Mouse (Mus musculus) heart, postnatal 10 days (tissue): ENCODE results near the gene H2-Oa. TPM values are rescaled to one million over a fixed set of nuclear protein-coding genes. Genes with fewer than 3 reads are reported as not detected.
A peak's percentile ranks its signal among the peaks of the same experiment; 100 is the strongest.
"Not testable (repeated sequence)": the region's sequence is repeated elsewhere in the genome, so short reads cannot be mapped to it uniquely, and the experiment has no call there.

Experiments
- DNase-seq, 2 experiments: peaks; one replicate each; pipeline ENCODE4 v3.0.0; 2021
- intact Hi-C: fragments of 180-260 bp; cut with DNase I; formaldehyde crosslinking; loops from one replicate; pipeline ENCODE4 v1.15.1; 2025
- total RNA-seq, 2 experiments: library from RNA; stranded (reverse); gene quantifications; 2 replicates each; pipeline ENCODE4 v1.2.3; 2021

Gene H2-Oa
- total RNA-seq, 2 experiments from 2014 or later = 0.31 TPM; not detected in 1

DNA sequence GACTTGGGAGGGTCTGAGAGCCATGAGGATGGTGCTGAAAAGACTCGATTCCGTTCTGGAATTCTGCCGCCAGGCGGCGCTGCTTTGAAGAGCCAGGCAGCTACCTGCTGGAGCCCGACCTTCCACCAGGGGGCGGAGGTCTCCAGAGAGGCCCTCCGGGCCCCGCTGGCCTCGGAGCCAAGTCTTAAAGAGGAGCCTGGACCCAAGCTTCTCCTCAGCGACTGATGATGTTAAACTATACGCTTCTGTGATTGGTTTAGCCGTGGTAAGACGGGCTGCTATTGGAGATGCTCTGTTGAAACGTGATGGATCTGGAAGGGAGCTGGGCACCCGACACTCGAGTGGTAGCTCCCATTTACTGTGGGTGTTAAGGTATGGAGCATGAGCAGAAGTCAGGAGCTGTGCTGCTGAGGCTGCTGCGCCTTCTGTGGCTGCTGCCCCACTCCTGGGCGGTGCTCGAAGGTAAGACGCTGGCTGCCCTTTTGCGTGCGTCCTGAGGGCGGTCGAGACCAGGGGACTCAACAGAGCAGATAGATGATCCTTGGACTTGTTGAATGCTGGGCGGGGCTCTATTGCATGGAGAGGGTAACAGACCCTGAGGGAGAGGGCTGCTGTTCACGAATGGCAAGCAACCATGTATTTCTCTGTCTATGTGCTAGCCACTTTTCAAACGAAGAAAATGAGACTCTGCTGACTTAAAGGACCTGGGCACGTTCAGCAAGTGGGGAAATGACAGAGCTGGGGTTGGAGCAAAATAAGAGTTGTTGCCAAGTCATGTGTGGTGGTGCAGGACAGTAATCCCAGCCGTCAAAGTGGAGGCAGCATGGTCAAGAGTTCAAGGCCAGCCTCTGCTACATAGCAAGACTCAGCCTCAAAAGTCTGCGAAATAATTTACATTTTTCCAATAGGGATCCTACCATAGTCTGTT, 43.4 kb downstream of the H2-Oa start:
- intact Hi-C loops = loop anchor here (1.0 to 2.0 kb wide), 2 partner anchors 35 kb away; no protein-coding TSS in a partner anchor
- peak; percentile 99 to 100 for DNase-seq

DNA sequence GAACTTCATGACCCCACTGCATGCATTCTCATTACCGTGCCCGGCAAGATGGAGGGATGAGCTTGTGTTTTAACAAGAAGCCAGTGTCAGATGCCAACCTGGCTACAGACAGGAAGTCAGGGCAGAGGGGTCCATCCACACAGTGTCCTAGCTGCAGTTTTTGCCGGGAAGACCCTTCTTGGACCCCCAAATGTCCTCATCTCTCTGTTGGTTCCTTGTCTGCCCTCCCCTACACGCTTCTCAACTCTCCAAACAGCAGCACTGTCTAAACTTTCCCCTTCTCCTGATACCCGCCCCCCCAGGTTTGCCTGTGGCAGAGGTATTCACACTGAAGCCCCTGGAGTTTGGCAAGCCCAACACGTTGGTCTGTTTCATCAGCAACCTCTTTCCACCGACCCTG, 45.5 kb downstream of the H2-Oa start:
- DNase-seq = no peak
- intact Hi-C loops = no loop called here

DNA sequence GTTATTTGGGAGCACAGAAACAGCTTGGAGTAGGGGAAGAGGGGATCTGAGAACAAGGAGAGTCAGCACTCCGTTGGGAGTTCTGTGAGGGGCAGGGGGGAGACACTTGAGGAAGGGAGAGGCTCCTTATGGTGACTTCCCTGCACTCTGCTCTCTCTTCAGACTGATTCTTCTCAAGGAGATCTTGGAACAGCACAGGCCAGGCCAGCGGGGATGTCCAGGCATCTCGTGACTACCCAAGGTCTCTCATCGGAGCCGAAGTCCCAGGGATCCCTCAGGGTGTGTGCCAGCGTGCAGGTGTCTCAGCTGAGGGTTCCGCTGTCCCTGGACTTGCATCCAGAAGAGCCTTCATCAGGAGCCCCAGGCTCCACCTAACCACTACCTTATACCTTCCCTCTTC, 46.5 kb downstream of the H2-Oa start:
- peak in 1 of 2 experiments; percentile 3 for DNase-seq
- intact Hi-C loops = no loop called here

DNA sequence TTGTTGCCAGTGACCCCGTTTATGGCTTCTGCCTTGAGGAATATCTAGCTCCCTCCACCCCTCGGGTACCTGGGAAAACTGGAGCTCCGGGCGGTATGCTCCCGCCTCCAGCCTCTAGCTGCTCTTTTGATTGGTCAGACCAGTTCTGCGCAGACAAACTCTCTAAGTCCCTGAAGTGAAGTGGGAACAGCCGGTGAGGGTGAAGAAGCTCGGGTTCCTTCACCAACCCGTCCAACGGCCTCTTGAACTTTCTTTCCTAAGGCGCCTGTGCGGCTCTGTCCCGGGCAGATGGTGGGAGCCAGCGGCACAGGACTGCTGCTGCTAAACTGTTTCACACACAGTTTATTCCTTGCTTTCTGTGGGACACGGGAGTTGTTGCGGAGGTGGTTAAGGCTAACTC, 47.3 kb downstream of the H2-Oa start:
- intact Hi-C loops = no loop called here

DNA sequence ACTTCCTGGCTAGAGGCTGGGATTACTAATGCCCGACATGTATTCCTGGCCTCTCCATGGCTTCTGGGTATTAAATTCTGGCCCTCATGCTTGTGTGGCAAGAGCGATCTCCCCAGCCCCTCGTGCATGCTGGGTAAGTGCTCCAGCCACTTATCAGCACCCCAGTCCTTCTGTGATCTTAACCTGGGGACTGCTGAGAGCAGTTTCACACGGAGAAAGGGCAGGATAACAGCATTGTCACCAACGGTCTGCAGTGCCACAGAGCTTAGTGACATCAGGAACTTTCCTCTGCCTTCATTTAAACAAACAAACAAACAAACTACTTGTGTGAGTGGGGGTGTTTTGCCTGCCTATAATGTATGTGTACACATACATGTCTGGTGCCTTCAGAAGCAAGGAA, 48.1 kb downstream of the H2-Oa start:
- intact Hi-C loops = loop anchor here (10.0 kb wide), 1 partner anchor 415 kb away; no protein-coding TSS in a partner anchor
- DNase-seq = no peak

More for the DNA sequence above, 47.3 kb downstream of the H2-Oa start:
- DNase-seq = peak; percentile 16 to 51

DNA sequence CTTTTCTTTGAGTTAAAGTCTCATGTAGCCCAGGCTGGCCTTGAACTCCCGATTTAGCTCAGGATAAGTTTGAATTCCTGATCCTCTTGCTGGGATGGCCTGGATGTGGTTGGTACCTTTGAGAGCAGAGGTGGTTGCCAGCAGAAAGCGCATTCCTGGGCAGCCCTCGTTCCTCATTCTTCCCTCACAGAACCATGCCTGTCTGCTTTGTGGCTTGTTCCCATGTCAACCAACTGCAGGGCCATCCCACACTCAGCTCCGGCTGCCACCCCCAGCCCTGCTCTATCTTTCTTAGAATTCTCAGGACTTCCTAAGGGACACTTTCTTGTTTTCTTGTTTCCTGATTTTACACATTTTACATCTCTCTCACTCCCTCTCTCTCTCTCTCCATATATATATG, 49.3 kb downstream of the H2-Oa start:
- no peak for DNase-seq
- intact Hi-C loops = loop anchor here (10.0 kb wide), 1 partner anchor 413 kb away; no protein-coding TSS in a partner anchor

DNA sequence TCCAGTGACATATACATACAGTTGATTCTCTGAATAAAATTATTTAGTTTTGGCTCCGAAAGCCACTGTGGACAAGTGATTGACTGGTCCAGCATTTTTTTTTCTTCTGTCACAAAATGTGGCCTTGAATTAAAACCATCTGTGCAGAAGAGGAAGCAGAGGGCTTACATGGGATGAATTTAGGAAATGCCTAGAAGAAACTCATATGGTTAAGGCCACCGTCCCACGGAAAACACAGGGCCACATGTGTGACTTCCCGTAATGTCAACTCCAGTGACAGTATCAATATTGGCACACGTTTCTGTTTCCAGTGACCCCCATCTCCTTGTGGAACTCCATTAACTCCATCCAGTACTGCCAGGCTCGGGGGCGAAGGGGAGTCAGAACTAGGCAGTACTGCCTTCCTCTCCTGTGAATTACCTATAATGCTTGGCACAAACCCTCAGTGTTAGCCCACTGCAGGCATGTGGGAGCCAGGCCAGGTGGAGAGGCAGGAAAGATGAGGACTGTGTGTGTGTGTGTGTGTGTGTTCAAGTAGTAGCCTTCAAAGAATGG, 50.4 kb downstream of the H2-Oa start:
- no peak for DNase-seq
- intact Hi-C loops = loop anchor here (10.0 kb wide), 1 partner anchor 412 kb away; no protein-coding TSS in a partner anchor

DNA sequence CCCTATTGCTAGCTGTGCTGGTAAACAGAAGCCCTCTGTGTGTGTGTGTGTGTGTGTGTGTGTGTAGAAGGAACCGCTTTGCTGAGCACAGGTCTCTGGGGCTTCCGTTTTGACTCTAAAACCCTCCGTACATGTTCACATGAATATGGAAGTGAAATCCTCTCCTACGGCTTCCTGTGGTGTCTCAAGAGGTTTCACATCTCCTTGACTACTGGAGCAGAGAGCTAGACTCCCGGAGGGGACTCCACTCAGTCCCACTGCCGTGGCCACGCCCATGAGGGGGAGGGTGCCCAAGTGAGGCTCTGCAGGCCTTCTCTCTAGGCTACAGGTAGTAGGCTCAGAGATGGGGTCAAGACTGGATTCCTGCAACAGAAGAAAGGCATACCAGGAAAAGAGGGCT, 50.9 kb downstream of the H2-Oa start, which contains the start of gene H2-DMb2:
Gene H2-DMb2, plus strand, starts transcription at position 275 of the 400 bp plus-strand sequence.
- DNase-seq = peak; percentile 70 to 73
- intact Hi-C loops = loop anchor here (10.0 kb wide), 1 partner anchor 412 kb away; no protein-coding TSS in a partner anchor

DNA sequence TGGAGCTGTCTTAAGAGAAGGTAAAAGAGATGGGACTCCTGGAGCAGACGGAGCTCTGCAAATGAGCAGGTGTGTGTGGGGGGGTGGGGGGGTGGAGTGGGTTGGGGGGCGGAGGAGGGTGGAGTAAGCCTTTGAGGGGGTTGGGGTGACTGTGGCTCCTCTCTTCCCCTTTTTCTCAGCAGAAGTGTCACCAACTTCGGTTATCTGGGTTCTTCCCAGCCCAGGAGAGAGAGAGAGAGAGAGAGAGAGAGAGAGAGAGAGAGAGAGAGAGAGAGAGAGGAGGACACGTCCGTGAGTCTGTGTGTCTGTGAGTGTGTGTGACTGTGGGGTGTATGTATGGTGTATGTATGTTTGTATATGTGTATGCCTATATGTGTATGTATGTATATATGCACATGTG, 51.3 kb downstream of the H2-Oa start:
- intact Hi-C loops = loop anchor here (10.0 kb wide), 1 partner anchor 411 kb away; no protein-coding TSS in a partner anchor

DNA sequence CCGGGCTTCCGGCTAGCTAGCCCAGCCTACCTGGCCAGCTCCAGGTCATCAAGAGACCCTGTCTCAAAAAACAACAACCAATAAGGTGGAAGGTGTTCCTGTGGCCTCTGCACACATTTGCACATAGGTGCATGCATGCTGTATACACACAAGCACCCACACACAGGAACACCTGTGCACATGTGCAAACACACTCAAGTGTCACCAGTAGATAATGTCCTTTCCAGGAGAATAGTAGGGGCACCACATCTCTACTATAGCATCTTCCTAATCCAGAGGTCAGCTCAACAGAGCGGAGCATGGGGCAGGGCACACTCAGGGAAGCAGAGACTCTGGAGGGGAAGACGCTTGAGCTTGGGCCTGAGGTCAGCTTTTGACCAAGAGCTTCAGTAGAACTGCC, 52.1 kb downstream of the H2-Oa start:
- intact Hi-C loops = loop anchor here (10.0 kb wide), 1 partner anchor 411 kb away; no protein-coding TSS in a partner anchor
- DNase-seq = not testable (repeated sequence)

More for the DNA sequence above, 51.3 kb downstream of the H2-Oa start:
- DNase-seq = no peak

Other genes starting within 250 kb of the H2-Oa start
- gene Cd320, start 249.2 kb upstream of the H2-Oa start, total RNA-seq = 10 to 100 TPM; 19.7 to 22.9 TPM
- not detected for gene Gm7029, start 218.5 kb upstream of the H2-Oa start, total RNA-seq
- gene Kifc1, start 201.7 kb upstream of the H2-Oa start, total RNA-seq = 10 to 100 TPM; 12.6 to 13.8 TPM
- gene Platr17, start 187.2 kb upstream of the H2-Oa start, total RNA-seq = not detected
- gene Daxx, start 182.9 kb upstream of the H2-Oa start, total RNA-seq = 10 to 100 TPM; 16.9 to 18.3 TPM
- gene Tapbp, start 176.4 kb upstream of the H2-Oa start, total RNA-seq = 10 to 100 TPM; 85.4 to 98.6 TPM
- gene Zbtb22, start 176.4 kb upstream of the H2-Oa start, total RNA-seq = 10 to 100 TPM; 29.4 to 33.0 TPM
- gene Rgl2, start 162.8 kb upstream of the H2-Oa start, total RNA-seq = 10 to 100 TPM; 54.8 to 57.9 TPM
- gene Pfdn6, start 152.0 kb upstream of the H2-Oa start, total RNA-seq = 10 to 100 TPM; 70.8 to 78.9 TPM
- gene Wdr46, start 151.7 kb upstream of the H2-Oa start, total RNA-seq = 10 to 100 TPM; 12.4 to 12.6 TPM
- gene B3galt4, start 140.9 kb upstream of the H2-Oa start, total RNA-seq = 1 to 10 TPM; 2.7 to 3.7 TPM
- 10 to 100 TPM; 36.3 to 36.8 TPM for gene Vps52, start 136.5 kb upstream of the H2-Oa start, total RNA-seq
- 100 to 1,000 TPM; 566 to 572 TPM for gene Rps18, start 136.3 kb upstream of the H2-Oa start, total RNA-seq
- 10 to 100 TPM; 54.8 to 56.2 TPM for gene H2-K1, start 92.0 kb upstream of the H2-Oa start, total RNA-seq
- gene Ring1, start 67.7 kb upstream of the H2-Oa start, total RNA-seq = 10 to 100 TPM; 16.5 to 17.6 TPM
- gene H2-Ke6, start 64.3 kb upstream of the H2-Oa start, total RNA-seq = 10 to 100 TPM; 80.8 to 88.1 TPM
- gene Slc39a7, start 60.7 kb upstream of the H2-Oa start, total RNA-seq = 10 to 100 TPM; 81.7 to 84.4 TPM
- gene Rxrb, start 60.5 kb upstream of the H2-Oa start, total RNA-seq = 10 to 100 TPM; 45.4 to 46.7 TPM
- gene Col11a2, start 52.9 kb upstream of the H2-Oa start, total RNA-seq = 1 to 10 TPM; 1.5 to 1.8 TPM
- 1 to 10 TPM; 4.1 to 4.5 TPM for gene H2-DMa, start 27.2 kb downstream of the H2-Oa start, total RNA-seq
- gene Brd2, start 30.3 kb downstream of the H2-Oa start, total RNA-seq = 100 to 1,000 TPM; 113 to 119 TPM
- gene H2-DMb2, start 51.0 kb downstream of the H2-Oa start, total RNA-seq = 1 to 10 TPM in 1 of 2 experiments, under 1 TPM in 1; 0.98 to 1.1 TPM
- under 1 TPM; 0.72 to 0.89 TPM for gene H2-DMb1, start 60.7 kb downstream of the H2-Oa start, total RNA-seq
- 1 to 10 TPM; 6.7 to 7.0 TPM for gene Tap1, start 95.2 kb downstream of the H2-Oa start, total RNA-seq
- gene Psmb9, start 95.4 kb downstream of the H2-Oa start, total RNA-seq = 1 to 10 TPM; 3.2 to 4.6 TPM
- 10 to 100 TPM; 10.3 to 10.7 TPM for gene Psmb8, start 105.4 kb downstream of the H2-Oa start, total RNA-seq
- 10 to 100 TPM; 17.6 to 20.3 TPM for gene Tap2, start 111.2 kb downstream of the H2-Oa start, total RNA-seq
- gene H2-Ob, start 146.6 kb downstream of the H2-Oa start, total RNA-seq = under 1 TPM; 0.77 to 0.92 TPM
- 1 to 10 TPM; 4.4 to 4.7 TPM for gene H2-Ab1, start 165.3 kb downstream of the H2-Oa start, total RNA-seq
- gene H2-Aa, start 195.5 kb downstream of the H2-Oa start, total RNA-seq = 1 to 10 TPM; 4.9 to 5.4 TPM
- gene H2-Eb1, start 213.5 kb downstream of the H2-Oa start, total RNA-seq = 1 to 10 TPM; 7.5 to 8.4 TPM
- not detected for gene H2-Eb2, start 233.3 kb downstream of the H2-Oa start, total RNA-seq